Mouse (Mus musculus): ENCODE measurements around the gene Slc41a2.

Slc41a2 gene

DNA sequence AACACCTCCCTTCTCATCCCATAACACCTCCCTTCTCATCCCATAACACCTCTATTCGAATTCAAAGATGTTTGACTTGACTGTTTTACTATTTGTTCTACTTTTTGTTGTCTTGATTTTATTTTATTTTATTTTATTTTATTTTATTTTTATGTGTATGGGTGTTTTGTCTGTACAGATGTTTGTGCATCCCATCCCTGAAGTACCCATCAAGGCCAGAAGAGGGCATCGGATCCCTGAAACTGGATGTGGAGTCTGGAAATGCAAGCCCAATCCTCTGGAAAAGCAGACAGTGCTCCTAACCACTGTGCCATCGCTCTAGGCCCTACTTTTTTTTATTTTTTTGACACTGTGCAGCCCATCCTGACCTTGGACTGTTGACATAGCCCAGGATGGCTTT is 112.7 kb downstream of the Slc41a2 start:
- no peak for DNase-seq (ENCODE audit: low spot score)

- DNase-seq (ENCODE audit: low spot score), result no peak
These were observed 116.8 kb downstream of the Slc41a2 start for GRCm38 (mm10) chr10:83220847-83221246.

GRCm38 (mm10) chr10:83220217-83220616 is 117.5 kb downstream of the Slc41a2 start:
- no peak for DNase-seq (ENCODE audit: low spot score)

DNA sequence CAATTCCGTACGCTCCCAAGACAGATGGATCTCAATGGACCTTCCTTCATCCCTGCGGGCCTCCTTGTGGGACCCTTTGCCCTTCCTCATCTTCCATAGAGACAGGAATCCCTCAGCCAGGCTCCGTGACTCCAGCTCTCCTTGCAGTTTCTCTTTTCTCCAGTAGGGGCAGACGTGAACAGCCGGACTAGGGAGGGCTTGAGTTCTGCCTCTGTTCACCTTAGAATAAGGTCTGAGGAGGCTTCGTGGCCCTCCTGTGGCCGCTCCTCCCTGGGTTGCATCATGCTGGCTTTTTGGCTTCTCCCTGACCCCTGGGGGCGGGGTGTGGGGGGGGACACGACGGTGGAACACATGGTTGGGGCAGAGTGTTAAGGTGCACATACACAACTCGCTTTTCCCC is 118.0 kb downstream of the Slc41a2 start:
- DNase-seq (ENCODE audit: low spot score), result peak; percentile 37

GRCm38 (mm10) chr10:83218778-83219177 is 118.9 kb downstream of the Slc41a2 start:
- DNase-seq (ENCODE audit: low spot score), result no peak

- peak; percentile 37 for DNase-seq (ENCODE audit: low spot score)
These were observed 120.4 kb downstream of the Slc41a2 start for GRCm38 (mm10) chr10:83217256-83217655.

- no peak for DNase-seq (ENCODE audit: low spot score)
These were observed 122.1 kb downstream of the Slc41a2 start for GRCm38 (mm10) chr10:83215559-83215958.

- DNase-seq (ENCODE audit: low spot score), result no peak
These were observed 125.1 kb downstream of the Slc41a2 start for GRCm38 (mm10) chr10:83212618-83213017.

GRCm38 (mm10) chr10:83210968-83211583 is 126.6 kb downstream of the Slc41a2 start:
- peak; percentile 72 for DNase-seq (ENCODE audit: low spot score)

GRCm38 (mm10) chr10:83210122-83210521 is 127.6 kb downstream of the Slc41a2 start:
- no peak for DNase-seq (ENCODE audit: low spot score)

DNA sequence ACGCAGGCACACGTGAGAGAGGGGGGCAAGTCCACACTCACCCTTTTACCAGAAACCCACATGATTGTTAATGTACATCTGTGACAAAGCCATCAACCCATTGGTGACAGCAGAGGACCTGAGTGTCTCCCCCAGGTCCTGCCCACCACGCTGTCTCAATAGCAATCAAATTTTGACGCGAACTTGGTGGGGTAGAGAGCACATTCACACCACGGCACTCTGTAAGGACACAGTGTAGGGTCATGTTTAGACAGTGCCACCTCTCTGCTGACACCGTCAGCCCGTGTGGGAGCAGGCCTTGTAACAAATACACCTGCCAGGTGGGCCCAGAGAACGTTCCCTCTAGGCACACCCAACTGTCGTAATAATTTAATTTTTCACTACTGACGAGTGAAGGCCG is 128.3 kb downstream of the Slc41a2 start:
- no peak for DNase-seq (ENCODE audit: low spot score)

DNA sequence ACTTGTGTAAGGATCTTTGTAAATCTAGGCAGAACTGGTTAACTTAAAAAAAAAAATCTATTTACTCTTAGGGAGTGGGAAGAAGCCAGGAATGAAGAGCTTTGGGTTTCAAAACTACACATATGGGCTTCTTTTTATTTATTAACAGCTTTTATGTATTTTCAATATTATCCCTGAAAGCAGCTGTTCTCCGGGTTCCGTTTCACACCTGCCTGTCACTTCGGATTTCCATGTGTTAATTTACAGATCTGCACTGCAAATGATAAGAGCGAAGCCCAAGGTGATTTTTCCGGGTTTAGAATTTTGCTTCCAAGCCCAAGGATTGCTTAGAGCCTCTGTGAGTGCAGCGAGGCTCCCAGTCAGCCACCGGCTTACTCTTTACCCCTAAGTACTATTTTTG is 129.2 kb downstream of the Slc41a2 start:
- no peak for DNase-seq (ENCODE audit: low spot score)

- DNase-seq (ENCODE audit: low spot score), result no peak
These were observed 134.6 kb downstream of the Slc41a2 start for GRCm38 (mm10) chr10:83202906-83203702.

DNA sequence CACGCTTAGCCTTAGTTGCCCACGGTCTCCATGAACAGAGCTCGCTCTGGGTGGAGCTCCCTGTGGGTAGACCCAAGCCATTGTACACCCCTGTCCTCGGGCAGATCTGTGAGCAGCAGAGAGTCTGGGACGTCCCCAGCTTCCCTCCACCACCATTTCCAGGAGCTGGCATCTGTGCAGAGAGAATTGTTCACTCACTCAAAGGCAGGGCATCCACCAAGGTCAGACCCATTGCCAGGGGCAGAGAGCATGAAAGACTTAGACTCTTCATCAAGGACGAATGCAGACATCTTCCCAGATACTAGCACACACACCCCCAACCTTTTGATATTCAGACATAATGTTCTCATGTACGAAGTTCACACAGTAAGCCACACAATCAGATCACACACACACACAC is 136.2 kb downstream of the Slc41a2 start:
- DNase-seq (ENCODE audit: low spot score), result no peak

DNA sequence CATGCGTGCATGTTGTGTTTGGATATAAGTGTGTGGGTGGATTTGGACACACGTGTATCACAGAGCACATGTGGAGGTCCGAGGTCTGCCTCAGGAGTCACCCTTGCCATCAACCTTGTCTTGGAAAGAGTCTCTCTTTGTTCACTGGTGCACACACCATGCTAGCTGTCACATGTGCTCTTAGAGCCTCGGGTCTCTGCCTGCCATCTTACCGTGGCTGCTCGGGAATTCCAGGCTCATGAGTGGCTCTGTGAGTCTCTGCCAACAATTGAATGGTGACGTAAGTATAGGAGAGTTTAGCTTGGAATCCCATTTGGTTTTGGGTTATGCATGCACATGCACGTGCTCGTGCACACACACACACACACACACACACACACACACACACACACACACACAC is 138.4 kb downstream of the Slc41a2 start:
- DNase-seq (ENCODE audit: low spot score), result peak; percentile 25

- DNase-seq (ENCODE audit: low spot score), result peak; percentile 58
These were observed 139.0 kb downstream of the Slc41a2 start for GRCm38 (mm10) chr10:83198692-83199091.

DNA sequence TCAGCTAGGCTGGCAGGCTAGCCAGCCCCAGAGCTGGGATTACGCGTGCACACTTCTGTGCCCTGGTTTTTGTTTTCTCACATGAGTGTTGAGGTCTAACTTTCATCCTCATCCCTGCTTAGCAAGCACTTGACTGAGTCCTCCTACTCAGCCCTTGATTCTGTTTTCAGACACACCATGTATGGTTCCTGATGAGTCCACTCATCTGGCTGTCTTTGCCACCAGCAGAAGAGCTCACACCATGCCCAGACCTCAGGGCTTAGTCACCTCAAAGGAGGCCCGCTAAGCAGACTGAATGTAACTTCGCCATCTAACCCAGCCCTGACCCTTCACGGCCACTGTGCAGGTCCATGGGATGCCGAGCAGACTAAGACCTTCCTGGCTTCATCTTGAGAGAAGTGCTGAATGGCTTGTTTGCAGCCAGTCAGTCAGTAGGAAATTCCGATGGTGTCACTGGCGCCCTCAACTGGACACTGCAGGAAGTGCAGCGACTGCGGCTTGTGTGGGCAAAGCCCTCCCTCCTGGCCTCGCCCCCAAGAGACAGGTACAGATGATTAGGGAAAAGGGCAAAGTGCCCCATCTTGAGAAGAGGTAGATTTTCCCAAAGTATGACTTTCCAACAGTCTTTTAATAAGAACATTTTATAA is 139.9 kb downstream of the Slc41a2 start:
- DNase-seq (ENCODE audit: low spot score), result peak; percentile 53

GRCm38 (mm10) chr10:83191982-83192381 is 145.7 kb downstream of the Slc41a2 start:
- no peak for DNase-seq (ENCODE audit: low spot score)

GRCm38 (mm10) chr10:83191476-83191875 is 146.2 kb downstream of the Slc41a2 start:
- DNase-seq (ENCODE audit: low spot score), result no peak

- DNase-seq (ENCODE audit: low spot score), result no peak
These were observed 148.6 kb downstream of the Slc41a2 start for GRCm38 (mm10) chr10:83189071-83189470.

- DNase-seq (ENCODE audit: low spot score), result no peak
These were observed 150.7 kb downstream of the Slc41a2 start for GRCm38 (mm10) chr10:83186984-83187383.

- DNase-seq (ENCODE audit: low spot score), result no peak
These were observed 151.5 kb downstream of the Slc41a2 start for GRCm38 (mm10) chr10:83186167-83186566.

- DNase-seq (ENCODE audit: low spot score), result no peak
These were observed 152.6 kb downstream of the Slc41a2 start for GRCm38 (mm10) chr10:83185121-83185520.

Data from adipocyte (in vitro differentiated cells).